Mouse (Mus musculus): ENCODE data around the gene Pcdh9. TPM values are rescaled to one million over a fixed set of nuclear protein-coding genes. Genes with fewer than 3 reads are reported as not detected.
A peak's percentile ranks its signal among the peaks of the same experiment; 100 is the strongest.

The Pcdh9 gene
- polyA plus RNA-seq, 1 experiment from 2014 or later = 40.4 TPM

DNA sequence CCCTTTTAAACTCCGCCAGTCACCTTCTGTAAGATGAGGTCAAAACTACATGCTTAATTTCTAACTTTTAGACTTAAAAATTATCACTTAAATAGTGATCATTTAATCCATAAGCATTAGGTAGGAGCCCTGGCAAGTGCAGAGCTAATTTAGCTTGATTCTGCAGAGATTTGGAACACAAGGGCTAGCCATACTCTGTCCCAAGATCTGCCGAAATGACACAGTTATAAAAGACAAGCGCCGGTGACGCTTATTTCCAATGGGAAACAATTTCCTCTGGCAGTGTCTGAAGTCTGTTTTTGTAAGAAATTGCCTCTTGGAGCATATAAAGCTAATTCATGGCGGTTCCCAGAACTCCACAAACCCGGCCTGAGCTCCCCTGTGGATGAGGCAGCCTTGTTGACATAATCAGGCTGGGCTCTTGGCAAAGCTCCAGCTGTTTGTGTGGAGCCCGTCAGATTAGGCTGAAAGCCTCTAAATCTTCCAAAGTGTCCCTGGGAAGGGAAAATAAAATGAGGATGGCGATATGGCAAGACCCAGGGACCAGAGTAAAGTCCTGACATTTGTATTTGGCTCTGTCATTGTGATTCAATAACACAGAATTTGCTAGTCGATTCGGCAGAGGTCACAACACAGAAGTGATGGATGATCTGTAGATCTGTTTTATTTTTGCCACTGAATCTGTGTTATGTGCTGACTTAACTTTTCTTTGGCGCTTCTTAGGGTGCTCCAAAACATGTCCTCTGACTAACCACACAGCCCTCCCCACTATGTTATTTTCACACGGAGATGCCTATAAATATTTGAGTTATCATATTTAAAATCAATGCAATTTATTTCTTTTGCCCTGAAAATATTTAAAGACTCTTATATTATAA, 391.4 kb downstream of the Pcdh9 start:
- ATAC-seq (ENCODE audit: low FRiP score) (peak; percentile 79), DNase-seq (ENCODE audit: low spot score, missing footprints) (peak; percentile 91)

DNA sequence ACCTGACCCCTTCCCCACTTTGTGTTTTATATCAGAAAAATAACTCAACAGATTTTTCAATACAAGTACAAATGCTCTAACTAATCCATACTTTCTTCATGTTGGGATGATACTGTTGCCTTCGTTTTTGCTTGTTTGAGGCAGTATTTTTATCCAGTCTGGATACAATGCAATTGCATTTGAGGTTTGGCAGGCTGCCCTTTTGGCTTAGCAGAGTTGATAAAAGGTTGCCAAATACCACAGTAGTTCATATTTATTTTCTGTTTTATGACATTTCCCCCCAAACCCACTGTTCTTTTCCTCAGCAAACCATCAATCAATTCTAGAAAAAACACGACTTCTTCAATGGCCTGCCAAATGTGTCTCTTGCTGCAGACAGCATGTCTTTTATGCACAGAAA, 415.5 kb downstream of the Pcdh9 start:
- DNase-seq (ENCODE audit: low spot score, missing footprints) = no peak
- Histone ChIP-seq H3K9ac (ENCODE audit: low read length) (no peak overlapping the region), H3K4me2 (no peak overlapping the region), H3K9me3 (ENCODE audit: control insufficient read depth, low read length) (no peaks in the 10 kb centered on the region), H3K36me3 (ENCODE audit: control insufficient read depth, insufficient read depth, low read length) (no peaks in the 10 kb centered on the region), H3K4me3 (ENCODE audit: low read depth, low read length) (no peak overlapping the region), H3K4me1 (ENCODE audit: control insufficient read depth, insufficient read depth, low read length) (no peaks in the 10 kb centered on the region), H3K27me3 (ENCODE audit: control insufficient read depth, insufficient read depth, low read length) (no peaks in the 10 kb centered on the region), H3K27ac (ENCODE audit: low read depth, low read length) (no peak overlapping the region)
- ATAC-seq (ENCODE audit: low FRiP score) = no peak
- 79% methylated on average over 2 of the region's 2 CpGs for WGBS

More for the DNA sequence above, 391.4 kb downstream of the Pcdh9 start:
- Histone ChIP-seq H3K36me3 (ENCODE audit: control insufficient read depth, insufficient read depth, low read length) (no peaks in the 10 kb centered on the region), H3K9ac (ENCODE audit: low read length) (no peak overlapping the region), H3K4me3 (ENCODE audit: low read depth, low read length) (no peak overlapping the region), H3K27me3 (ENCODE audit: control insufficient read depth, insufficient read depth, low read length) (no peaks in the 10 kb centered on the region), H3K27ac (ENCODE audit: low read depth, low read length) (no peak overlapping the region; the same call in 1 of the 2 replicates), H3K4me2 (no peak overlapping the region), H3K4me1 (ENCODE audit: control insufficient read depth, insufficient read depth, low read length) (peaks cover 2% of the 10 kb centered on the region; the same call in 1 of the 2 replicates), H3K9me3 (ENCODE audit: control insufficient read depth, low read length) (no peaks in the 10 kb centered on the region)
- WGBS = 40% methylated on average over 13 of the region's 13 CpGs

GRCm38 (mm10) chr14:93472494-93472893, 418.0 kb downstream of the Pcdh9 start:
- Histone ChIP-seq H3K4me2 (no peak overlapping the region), H3K9me3 (ENCODE audit: control insufficient read depth, low read length) (no peaks in the 10 kb centered on the region), H3K4me3 (ENCODE audit: low read depth, low read length) (no peak overlapping the region), H3K27me3 (ENCODE audit: control insufficient read depth, insufficient read depth, low read length) (no peaks in the 10 kb centered on the region), H3K27ac (ENCODE audit: low read depth, low read length) (no peak overlapping the region), H3K9ac (ENCODE audit: low read length) (no peak overlapping the region), H3K4me1 (ENCODE audit: control insufficient read depth, insufficient read depth, low read length) (no peaks in the 10 kb centered on the region), H3K36me3 (ENCODE audit: control insufficient read depth, insufficient read depth, low read length) (no peaks in the 10 kb centered on the region)
- WGBS = 91% methylated on average over 8 of the region's 8 CpGs
- DNase-seq (ENCODE audit: low spot score, missing footprints) (no peak), ATAC-seq (ENCODE audit: low FRiP score) (no peak)

- Histone ChIP-seq H3K9me3 (ENCODE audit: control insufficient read depth, low read length) (no peaks in the 10 kb centered on the region), H3K4me3 (ENCODE audit: low read depth, low read length) (no peak overlapping the region), H3K9ac (ENCODE audit: low read length) (no peak overlapping the region), H3K36me3 (ENCODE audit: control insufficient read depth, insufficient read depth, low read length) (no peaks in the 10 kb centered on the region), H3K4me2 (no peak overlapping the region), H3K27ac (ENCODE audit: low read depth, low read length) (no peak overlapping the region), H3K4me1 (ENCODE audit: control insufficient read depth, insufficient read depth, low read length) (no peaks in the 10 kb centered on the region), H3K27me3 (ENCODE audit: control insufficient read depth, insufficient read depth, low read length) (no peaks in the 10 kb centered on the region)
- DNase-seq (ENCODE audit: low spot score, missing footprints) (no peak), ATAC-seq (ENCODE audit: low FRiP score) (no peak)
- 90% methylated on average over 4 of the region's 4 CpGs for WGBS
These were observed 427.1 kb downstream of the Pcdh9 start for GRCm38 (mm10) chr14:93463360-93463892.

GRCm38 (mm10) chr14:93450930-93451665, 439.4 kb downstream of the Pcdh9 start:
- H3K27me3 ChIP-seq (ENCODE audit: control insufficient read depth, insufficient read depth, low read length) = no peaks in the 10 kb centered on the region
- no peak for ATAC-seq (ENCODE audit: low FRiP score)

GRCm38 (mm10) chr14:93441852-93442251, 448.6 kb downstream of the Pcdh9 start:
- Histone ChIP-seq H3K9ac (ENCODE audit: low read length) (no peak overlapping the region), H3K36me3 (ENCODE audit: control insufficient read depth, insufficient read depth, low read length) (no peaks in the 10 kb centered on the region), H3K9me3 (ENCODE audit: control insufficient read depth, low read length) (no peaks in the 10 kb centered on the region), H3K4me2 (no peak overlapping the region), H3K27ac (ENCODE audit: low read depth, low read length) (no peak overlapping the region), H3K4me1 (ENCODE audit: control insufficient read depth, insufficient read depth, low read length) (no peaks in the 10 kb centered on the region), H3K27me3 (ENCODE audit: control insufficient read depth, insufficient read depth, low read length) (no peaks in the 10 kb centered on the region), H3K4me3 (ENCODE audit: low read depth, low read length) (no peak overlapping the region)
- DNase-seq (ENCODE audit: low spot score, missing footprints) = no peak
- no peak for ATAC-seq (ENCODE audit: low FRiP score)
- WGBS = 79% methylated on average over 2 of the region's 2 CpGs

More at GRCm38 (mm10) chr14:93450930-93451665, 439.4 kb downstream of the Pcdh9 start:
- Histone ChIP-seq H3K9me3 (ENCODE audit: control insufficient read depth, low read length) (no peaks in the 10 kb centered on the region), H3K36me3 (ENCODE audit: control insufficient read depth, insufficient read depth, low read length) (no peaks in the 10 kb centered on the region), H3K4me3 (ENCODE audit: low read depth, low read length) (no peak overlapping the region), H3K9ac (ENCODE audit: low read length) (no peak overlapping the region), H3K27ac (ENCODE audit: low read depth, low read length) (no peak overlapping the region), H3K4me1 (ENCODE audit: control insufficient read depth, insufficient read depth, low read length) (no peaks in the 10 kb centered on the region), H3K4me2 (no peak overlapping the region)
- 88% methylated on average over 5 of the region's 5 CpGs for WGBS
- DNase-seq (ENCODE audit: low spot score, missing footprints) = no peak

DNA sequence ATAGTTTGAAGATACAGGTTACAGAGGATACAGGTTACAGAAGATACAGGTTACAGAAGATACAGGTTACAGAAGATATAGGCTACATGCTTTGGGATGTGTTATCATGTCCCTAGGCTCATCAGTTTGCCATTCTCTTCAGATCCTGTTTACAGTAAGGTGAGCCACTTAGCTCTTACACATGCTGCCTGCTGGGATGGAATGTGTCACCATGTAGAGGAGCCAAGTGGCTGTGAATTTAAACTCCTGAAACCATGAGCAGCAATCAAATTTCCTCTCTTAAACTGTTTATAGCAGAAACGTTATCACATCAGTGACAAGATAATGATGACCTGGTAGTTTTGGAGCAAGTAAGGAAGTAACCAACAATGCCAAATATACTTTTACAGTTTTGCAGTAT, 453.3 kb downstream of the Pcdh9 start:
- H3K4me1 ChIP-seq (ENCODE audit: control insufficient read depth, insufficient read depth, low read length) = no peaks in the 10 kb centered on the region
- H3K27me3 ChIP-seq (ENCODE audit: control insufficient read depth, insufficient read depth, low read length) = no peaks in the 10 kb centered on the region
- H3K9me3 ChIP-seq (ENCODE audit: control insufficient read depth, low read length) = no peaks in the 10 kb centered on the region
- DNase-seq (ENCODE audit: low spot score, missing footprints) = no peak
- H3K4me3 ChIP-seq (ENCODE audit: low read depth, low read length) = no peak overlapping the region
- no peak for ATAC-seq (ENCODE audit: low FRiP score)
- H3K4me2 ChIP-seq = no peak overlapping the region
- no peak overlapping the region for H3K27ac ChIP-seq (ENCODE audit: low read depth, low read length)
- no peaks in the 10 kb centered on the region for H3K36me3 ChIP-seq (ENCODE audit: control insufficient read depth, insufficient read depth, low read length)
- whole genome bisulfite sequencing = 72% methylated on average over 1 of the region's 1 CpGs
- H3K9ac ChIP-seq (ENCODE audit: low read length) = no peak overlapping the region

DNA sequence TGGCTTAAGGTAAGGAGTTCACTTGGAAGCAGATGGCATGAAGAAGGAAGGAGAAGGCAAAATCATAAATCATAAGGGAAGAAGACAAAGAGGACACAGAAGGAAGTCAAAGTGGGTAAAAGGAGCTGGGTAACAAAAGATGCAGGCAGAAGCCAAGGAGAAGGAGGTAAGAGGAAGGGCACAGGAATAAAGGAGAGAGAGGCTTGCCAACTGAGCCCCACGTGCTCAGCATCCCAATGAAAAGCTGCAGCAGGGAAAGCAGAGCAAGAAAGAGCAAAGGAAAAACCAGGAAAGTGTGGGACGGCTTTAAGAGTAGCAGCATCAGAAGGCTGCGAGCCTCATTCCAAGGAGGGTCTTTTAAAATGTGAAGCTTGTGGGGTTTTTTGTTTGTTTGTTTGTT, 473.7 kb downstream of the Pcdh9 start:
- Histone ChIP-seq H3K4me1 (ENCODE audit: control insufficient read depth, insufficient read depth, low read length) (no peaks in the 10 kb centered on the region), H3K4me3 (ENCODE audit: low read depth, low read length) (no peak overlapping the region), H3K27ac (ENCODE audit: low read depth, low read length) (no peak overlapping the region), H3K27me3 (ENCODE audit: control insufficient read depth, insufficient read depth, low read length) (no peaks in the 10 kb centered on the region), H3K36me3 (ENCODE audit: control insufficient read depth, insufficient read depth, low read length) (no peaks in the 10 kb centered on the region), H3K9me3 (ENCODE audit: control insufficient read depth, low read length) (no peaks in the 10 kb centered on the region), H3K9ac (ENCODE audit: low read length) (no peak overlapping the region), H3K4me2 (no peak overlapping the region)
- 46% methylated on average over 3 of the region's 3 CpGs for WGBS
- DNase-seq (ENCODE audit: low spot score, missing footprints) (no peak), ATAC-seq (ENCODE audit: low FRiP score) (no peak)

GRCm38 (mm10) chr14:93415496-93415895, 475.0 kb downstream of the Pcdh9 start:
- ATAC-seq (ENCODE audit: low FRiP score) (no peak), DNase-seq (ENCODE audit: low spot score, missing footprints) (no peak)
- Histone ChIP-seq H3K9me3 (ENCODE audit: control insufficient read depth, low read length) (no peaks in the 10 kb centered on the region), H3K36me3 (ENCODE audit: control insufficient read depth, insufficient read depth, low read length) (no peaks in the 10 kb centered on the region), H3K27ac (ENCODE audit: low read depth, low read length) (no peak overlapping the region), H3K9ac (ENCODE audit: low read length) (no peak overlapping the region), H3K4me3 (ENCODE audit: low read depth, low read length) (no peak overlapping the region), H3K4me1 (ENCODE audit: control insufficient read depth, insufficient read depth, low read length) (no peaks in the 10 kb centered on the region), H3K27me3 (ENCODE audit: control insufficient read depth, insufficient read depth, low read length) (no peaks in the 10 kb centered on the region), H3K4me2 (no peak overlapping the region)
- WGBS = 88% methylated on average over 2 of the region's 2 CpGs
